Mouse (Mus musculus) embryo, embryonic 9.5 days (tissue): Measurements from ENCODE around the gene Tmem91.

Experiments
- DNase-seq: peaks from one replicate; pipeline ENCODE4 v3.0.0-alpha.2; 2017; ENCODE audit errors: extremely low spot score

Tmem91 gene

DNA sequence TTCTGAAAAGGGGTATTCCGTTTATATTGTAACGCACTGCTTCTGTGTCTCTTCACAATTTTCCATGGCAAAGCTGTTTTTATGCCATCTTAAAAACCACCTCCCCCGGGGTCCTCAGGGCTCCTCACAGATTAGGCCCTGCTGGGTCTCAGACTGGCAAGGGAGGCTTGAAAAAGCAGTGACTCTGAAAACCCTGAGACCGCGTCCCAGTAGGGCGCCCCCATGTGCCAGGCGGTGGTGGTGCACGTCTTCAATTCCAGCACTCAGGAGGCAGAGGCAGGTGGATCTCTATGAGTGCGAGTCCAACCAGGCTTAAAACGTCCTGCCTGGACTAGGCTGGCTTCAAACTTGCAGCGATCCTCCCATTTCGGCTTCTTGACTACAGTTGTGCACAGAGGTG, 25.8 kb upstream of the Tmem91 start:
- DNase-seq: no peak

DNA sequence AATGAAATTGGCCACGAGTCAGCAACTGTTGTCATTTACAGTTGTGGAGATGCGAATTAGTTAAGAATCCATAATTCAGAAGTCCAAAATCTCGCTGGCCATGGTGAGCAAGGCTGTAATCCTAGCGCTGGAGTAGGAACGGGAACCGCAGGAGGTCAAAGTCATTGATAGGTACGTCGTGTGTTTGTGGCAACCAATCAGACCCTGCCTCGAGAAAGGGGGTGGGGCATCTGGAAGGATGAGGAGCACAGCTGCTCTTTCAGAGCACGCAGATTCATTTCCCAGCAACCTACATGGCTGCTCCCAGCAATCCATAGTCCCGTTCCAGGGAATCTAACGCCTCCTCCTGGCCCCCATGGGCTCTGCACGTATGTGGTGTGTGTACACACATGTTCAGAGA, 24.9 kb upstream of the Tmem91 start:
- no peak for DNase-seq

DNA sequence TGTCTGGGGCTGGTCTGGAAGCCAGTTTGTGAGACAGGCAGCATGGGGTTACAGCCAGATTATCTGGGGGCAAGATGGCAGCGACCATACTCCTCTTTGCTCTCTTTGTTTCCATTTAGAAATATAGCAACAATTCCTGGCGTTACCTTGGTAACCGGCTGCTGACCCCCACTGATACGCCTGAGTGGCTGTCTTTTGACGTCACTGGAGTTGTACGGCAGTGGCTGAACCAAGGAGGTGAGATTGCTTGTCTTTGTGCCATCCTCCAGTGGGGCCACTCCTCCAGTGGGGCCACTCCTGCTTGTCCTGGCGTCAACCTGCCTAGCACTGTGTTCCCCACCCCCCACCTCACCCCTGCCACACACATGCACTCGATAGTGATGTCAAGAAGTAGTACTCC, 19.1 kb upstream of the Tmem91 start:
- DNase-seq: no peak

DNA sequence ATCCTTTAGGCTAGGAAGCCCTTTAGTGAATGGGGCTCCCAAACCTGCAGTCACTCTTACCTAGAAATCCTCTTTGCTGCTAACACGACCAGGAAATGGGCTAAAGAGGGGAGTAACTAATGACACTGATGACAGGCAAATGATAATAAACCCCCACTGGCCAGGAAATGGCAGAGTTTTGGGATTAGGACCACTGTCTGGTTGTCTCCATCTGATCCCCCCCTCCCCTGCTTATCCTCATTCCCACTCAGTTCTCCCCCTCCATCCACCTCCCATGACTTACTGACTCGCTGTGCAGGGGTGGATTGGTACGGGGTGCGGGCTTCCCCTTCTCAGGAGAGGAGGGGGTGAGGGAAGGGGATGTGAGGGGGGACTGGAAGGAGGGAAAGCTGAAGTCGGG, 15.1 kb upstream of the Tmem91 start:
- no peak for DNase-seq

DNA sequence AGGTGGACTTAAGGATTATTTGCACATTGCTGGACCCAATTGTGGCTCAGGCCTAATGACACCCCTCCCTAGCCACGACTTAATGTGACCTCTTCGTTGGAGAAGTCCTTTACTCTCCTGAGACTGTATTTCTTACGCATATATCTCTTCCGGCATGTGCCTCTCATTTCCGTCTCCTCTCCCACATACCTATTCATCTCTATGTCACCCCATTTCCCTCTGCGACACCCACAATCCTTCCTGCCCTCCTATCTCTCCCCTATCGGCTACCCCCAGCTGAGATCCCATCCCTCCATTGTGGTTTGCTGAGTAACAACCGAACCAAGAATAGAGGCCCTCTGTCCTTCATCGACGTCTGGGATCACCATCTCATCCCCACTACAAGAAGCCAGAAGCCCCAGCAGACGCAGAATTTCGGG, 14.6 kb upstream of the Tmem91 start:
- DNase-seq: no peak

DNA sequence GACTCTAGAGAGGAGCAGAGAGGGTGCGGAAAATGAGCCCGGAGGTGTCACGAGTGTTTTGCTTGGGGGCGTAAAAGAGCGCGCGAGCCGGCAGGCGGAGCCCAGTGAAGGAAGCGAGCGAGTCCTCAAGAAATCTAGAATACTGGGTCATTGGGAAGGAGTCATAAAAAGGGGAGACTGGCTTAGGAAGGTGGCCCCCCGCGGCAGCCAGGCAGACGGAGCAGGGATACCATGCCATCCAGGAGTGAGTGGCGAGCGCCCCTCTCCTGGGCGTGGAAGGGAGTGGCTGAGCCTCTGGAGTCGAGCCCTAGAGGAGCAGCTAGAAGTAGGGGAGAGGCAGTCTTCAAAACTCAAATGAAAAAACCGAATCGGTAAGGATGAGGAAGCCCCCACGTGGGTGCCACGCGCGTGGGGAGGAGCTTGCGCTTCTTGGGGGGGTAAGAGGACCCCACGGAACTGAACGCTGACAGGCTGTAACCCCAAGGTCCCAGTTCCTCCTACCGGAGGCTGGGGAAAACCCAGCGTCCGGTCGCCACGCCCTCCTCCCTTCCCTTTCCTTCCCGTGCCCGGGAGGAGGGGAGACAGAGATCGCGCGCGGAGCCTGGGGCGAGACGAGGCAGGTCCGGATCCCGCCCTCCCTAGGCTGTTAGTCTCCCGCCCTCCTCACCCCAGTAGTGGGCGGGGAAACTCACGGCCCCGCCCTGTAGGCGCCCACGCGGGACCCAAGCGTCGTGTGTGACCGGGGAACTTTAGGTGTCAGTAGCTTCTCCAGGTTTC, 14.0 kb upstream of the Tmem91 start:
- peak; percentile 60 for DNase-seq

DNA sequence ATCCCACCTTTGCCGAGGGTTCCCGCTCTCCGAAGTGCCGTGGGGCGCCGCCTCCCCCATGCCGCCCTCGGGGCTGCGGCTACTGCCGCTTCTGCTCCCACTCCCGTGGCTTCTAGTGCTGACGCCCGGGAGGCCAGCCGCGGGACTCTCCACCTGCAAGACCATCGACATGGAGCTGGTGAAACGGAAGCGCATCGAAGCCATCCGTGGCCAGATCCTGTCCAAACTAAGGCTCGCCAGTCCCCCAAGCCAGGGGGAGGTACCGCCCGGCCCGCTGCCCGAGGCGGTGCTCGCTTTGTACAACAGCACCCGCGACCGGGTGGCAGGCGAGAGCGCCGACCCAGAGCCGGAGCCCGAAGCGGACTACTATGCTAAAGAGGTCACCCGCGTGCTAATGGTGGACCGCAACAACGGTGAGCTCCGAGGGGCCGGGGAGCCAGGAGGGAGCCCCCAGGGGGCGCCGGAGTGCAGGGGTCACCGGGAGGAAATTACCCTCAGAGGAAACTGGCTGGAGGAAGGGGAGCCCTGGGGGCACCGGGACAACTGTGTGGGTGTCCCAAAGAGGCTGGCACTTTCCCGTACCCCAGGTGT, 12.9 kb upstream of the Tmem91 start:
- DNase-seq: peak; percentile 40

DNA sequence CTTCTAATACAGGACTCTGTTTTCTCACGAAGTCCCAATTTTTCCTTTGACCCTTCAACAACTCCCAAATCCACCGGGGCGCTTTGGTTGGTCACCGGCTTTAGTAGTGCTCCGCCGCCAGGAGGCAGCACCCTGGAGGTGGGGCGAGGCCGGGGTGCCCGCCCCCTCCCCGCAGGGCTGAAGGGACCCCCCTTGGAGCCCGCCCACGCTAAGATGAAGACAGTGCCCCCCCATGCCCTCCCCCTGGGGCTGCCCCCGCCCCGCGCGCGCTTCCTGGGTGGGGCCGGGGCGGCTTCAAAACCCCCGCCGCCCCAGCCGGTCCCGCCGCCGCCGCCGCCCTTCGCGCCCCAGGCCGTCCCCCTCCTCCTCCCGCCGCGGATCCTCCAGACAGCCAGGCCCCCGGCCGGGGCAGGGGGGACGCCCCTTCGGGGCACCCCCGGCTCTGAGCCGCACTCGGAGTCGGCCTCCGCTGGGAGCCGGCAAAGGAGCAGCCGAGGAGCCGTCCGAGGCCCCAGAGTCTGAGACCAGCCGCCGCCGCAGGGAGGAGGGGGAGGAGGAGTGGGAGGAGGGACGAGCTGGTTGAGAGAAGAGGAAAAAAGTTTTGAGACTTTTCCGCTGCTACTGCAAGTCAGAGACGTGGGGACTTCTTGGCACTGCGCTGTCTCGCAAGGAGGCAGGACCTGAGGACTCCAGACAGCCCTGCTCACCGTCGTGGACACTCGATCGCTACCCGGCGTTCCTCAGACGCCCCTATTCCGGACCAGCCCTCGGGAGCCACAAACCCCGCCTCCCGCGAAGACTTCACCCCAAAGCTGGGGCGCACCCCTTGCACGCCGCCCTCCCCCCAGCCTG, 11.9 kb upstream of the Tmem91 start, which contains the start of gene Tgfb1:
Gene Tgfb1 (plus strand): TSS at position 323 of the 852 bp plus-strand sequence.
- DNase-seq: peak; percentile 80

DNA sequence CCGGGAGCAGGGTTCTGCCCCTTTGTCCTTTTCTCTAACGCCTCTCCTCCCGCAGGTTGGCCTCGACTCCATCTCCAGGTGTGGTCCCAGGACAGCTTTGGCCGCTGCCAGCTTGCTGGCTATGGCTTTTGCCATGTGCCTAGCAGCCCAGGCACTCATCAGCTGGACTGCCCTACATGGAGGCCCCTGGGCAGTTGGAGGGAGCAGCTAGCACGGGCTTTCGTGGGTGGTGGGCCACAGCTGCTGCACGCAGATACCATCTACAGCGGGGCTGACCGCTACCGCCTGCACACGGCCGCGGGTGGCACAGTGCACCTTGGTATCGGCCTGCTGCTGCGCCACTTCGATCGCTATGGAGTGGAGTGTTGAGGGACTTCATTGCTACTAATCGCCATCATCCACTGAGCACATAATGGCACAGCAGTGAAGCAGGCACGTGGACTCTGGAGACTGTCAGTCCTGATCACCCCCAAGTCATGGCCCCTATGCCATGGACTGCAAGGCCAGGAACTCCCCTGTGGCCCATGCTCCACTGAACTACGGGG, 11.0 kb upstream of the Tmem91 start:
- no peak for DNase-seq

DNA sequence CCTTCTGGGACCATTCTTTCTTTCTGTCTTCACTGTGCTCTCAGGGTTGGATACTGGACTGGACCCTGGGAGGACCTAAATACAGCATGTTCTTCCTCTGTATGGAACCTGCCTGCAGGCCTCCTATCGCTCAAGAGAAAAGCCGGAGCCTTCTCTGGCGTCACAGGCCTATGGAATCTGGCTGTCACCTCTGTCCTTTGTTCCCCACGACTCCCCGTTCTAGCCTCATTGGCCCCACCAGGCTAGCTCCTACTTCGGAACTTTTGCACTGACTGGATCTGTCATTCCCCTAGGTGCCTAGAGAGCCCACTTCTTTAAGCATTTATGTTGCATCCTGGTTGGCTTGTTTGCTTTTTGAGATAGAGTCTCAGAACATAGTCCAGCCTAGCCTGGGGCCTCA, 9.7 kb upstream of the Tmem91 start:
- no peak for DNase-seq

DNA sequence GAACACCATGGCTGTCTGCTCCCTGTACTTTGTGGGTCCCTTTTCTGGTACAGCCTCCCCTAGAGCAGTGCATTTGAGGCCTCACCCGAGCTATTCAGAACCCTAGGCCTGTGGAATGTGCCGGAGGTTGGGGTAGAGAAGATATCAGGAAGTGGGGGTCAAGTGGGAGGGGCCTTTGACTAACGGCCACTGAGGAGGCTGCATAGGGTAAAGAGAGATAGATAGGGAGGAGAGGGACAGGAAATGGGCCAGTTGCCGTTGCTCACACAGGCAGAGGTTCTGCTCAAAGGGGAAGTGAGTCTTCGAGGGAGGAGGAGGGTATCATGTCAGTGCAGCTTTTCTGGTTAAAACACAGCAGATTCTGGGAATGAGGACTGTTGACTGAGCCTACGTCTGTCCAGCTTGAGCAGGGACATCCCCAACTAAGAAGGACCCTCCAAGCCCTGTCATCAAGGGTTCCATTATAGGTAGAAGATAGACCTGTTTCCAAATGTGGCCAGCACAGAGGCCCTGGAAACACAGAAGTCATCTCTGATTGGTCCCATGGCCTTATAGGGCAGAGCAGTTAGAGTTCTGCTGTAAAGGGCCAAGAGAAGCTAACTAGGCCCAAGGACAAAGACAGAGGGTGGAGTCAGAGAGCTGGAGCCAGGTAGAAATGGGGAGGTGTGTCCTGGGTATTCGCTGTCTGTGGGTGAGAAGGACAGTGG, 8.7 kb upstream of the Tmem91 start:
- DNase-seq: no peak

DNA sequence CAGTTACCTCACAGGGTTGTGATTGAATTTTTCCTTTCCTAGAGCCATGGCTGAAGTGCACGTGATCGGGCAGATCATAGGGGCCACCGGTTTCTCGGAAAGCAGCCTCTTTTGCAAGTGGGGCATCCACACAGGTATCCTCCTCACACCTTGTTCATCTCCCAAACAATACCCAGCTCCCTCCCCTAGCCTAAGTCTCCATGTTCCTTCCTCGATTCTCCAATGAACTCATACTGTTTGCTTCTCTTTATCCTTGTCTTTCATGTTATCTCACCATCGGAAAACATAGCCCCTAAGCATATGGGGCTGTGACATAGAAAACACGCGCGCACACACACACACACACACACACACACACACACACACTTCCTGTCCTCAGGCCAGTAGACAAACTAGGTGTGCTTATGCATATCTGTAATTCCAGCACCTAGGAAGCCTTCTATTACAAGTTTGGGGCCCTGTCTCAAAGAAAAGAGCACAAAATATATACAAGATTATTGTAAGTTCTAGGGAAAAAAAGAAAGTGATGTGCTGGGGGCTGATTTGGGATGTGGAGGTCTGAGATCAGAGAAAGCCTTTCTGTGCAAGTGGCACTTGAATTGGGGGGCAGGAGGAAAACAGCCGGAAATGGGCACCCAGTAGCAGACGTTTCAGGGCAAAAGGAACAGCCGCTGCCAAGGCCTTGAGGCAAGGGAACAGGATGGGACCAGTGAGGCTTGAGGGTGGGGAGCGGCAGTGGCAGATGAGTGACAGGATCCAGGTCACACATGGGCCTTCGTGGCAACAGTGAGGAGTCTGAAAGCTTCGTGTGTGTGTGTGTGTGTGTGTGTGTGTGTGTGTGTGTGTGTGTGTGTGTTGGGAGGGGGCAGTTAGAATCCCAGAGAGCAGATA, 6.6 kb upstream of the Tmem91 start:
- DNase-seq: no peak

DNA sequence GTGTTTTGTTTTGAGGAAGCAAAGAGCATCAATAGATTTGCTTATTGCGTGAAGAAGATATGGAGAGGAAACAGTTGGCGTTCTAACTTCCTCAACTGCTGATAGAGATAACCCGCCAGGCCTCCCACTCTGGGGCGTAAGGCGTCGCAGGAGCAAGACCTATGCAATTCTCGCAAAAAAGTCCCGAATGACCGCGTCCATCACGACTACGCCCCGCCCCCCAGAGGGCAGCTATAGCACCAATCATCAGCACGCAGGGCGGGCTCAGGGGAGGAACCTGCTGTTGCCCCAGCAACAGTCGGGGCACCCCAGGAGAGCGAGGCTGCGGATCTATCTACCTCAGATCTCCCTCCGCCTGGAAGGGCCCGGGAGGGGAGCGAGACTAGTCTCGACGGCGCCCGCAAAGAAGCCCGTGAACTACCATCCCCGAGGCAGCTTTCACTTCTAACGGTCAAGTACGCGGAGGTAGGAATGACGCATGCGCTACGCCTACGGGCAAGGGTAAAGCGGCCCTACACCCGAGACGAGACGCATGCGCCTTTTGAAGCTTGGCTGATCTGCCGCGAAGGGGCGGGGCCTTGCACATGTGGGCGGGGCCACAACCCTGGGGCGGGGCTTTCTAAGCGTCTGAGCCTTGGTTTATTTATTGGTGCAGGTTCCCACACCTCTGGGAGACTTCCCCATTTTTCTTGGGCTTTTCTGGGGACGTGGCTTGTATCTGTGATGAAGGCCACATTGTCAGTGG, 5.7 kb upstream of the Tmem91 start, which contains the start of gene B9d2:
Gene B9d2 (plus strand): TSS at position 267 of the 745 bp plus-strand sequence.
- DNase-seq: peak; percentile 97

DNA sequence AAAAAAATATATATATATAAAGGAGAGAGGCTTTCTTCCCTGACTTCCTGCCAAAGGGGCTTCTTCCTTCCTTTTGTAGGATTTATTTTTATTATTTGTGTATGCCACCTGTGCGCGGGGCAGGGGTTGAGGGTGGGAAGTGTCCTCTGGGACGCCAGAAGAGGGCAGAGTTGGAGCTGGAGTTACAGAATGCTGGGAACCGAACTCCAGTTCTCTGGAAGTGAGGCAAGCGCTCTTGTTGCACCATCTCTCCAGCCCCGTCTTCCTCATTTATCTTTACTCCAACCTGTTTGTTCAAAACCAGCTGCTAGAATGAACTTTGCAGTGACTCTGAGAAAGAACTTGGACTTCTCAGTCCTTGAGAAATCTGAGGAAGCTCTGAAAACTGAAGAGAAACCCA, 5.0 kb upstream of the Tmem91 start:
- no peak for DNase-seq

DNA sequence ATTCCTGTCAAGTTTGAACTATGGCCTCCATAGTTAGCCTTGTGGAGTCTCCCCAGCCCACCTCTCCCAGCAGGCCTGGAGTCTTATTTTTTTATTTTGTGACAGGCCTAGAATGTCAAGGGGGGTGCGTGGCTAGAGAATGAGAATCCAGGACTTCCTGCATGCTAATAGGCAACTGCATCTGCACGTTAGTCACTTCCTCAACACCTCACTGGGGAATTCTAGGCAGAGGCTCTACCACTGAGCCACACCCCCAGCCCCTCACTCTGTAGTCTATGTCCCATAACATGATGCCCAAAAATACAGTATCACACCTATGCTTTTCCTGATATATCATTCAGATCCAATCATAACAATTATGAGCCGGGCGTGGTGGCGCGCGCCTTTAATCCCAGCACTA, 2.0 kb upstream of the Tmem91 start:
- DNase-seq: no peak

DNA sequence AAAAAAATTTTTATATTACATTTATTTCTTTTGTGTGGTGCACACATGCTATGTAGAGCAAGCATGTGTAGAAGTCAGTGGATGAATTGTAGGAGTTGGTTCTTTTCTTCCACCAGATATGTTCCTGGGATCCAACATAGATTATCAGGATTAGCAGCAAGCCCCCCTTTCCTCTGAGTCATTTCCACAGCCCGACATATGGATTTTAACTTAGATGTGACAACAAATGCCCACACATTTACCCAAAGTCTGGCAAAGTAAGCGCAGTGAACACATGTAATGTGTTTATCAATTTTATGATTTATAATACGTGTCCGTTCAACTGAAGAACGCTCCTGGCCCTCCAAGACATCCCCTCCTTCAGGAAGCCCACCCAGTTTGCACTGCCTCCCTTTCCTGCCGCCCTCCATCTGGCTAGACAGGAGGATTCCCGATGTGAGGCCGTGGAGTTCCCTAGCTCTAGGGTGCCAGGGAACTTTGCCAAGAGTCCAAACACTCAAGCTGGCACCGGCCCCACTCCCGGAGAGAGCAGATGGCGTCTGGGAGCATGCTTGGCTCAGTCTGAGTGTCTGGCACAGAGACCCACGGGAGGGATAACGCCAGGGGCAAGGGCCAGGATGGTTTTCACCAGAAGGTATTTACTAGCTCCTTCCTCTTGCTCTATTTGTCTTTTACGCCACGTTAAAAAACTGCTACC, 1.3 kb upstream of the Tmem91 start:
- no peak for DNase-seq

DNA sequence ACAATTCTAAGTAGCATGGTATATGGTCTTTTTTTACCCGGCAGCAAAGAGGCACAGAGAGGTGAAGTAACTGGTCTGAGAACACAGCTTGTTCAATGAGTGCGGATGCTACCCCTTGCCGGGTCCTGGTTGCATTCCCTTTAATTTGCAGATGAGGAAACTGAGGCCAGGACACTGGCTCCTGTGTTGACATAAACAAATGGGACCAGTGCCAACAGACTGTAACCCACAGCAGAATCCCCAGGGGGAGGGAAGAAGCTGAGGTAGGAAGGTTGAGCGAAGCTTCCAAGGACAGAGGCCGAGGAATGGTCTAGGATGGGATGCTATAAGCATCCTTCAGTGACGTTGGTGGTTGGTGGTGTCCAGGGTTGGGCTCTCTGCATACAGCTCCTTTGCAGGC, 439 bp upstream of the Tmem91 start:
- no peak for DNase-seq

DNA sequence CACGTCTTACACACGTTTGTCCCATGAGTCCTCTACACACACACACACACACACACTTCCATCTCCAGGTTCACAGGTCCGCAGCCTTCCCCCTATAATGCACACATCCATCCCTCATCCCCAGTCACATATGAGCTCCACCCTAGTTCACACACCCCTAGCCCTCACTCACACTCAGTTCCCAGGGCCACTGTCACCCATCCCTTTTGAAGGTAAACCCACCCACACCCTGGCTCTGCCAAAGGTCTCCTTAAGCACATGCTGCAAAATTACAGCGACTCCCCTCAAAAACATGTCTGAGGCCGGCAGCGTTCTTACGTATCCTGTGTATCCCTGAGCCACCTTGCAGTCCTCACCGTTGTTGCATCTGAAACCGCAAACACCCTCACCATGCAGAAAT, 669 bp downstream of the Tmem91 start:
- DNase-seq: no peak

DNA sequence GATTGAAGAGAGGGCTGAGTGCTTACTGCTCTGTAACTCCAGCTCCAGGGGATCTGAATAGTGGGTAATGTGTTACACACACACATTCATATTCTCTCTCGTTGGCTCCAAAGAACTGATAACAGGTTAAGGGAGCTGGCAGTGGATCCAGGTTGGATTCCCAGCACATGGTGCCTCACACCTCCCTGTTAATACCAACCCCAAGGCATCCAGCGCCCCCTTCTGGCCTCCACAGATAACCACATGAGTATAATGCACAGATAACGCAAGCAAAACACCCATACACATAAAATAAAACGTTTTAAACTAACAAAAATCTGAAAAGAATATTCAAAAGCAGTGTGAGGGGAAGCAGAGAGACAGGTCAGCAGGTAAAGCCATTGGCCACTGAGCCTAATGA, 2.5 kb downstream of the Tmem91 start:
- DNase-seq: no peak
